Mouse (Mus musculus) cerebral cortex, adult 2 months (tissue): ENCODE data around the gene Dip2a.

Source experiments
- WGBS: fragments of 180-500 bp; shearing (Covaris S2); methylation state at CpG from one replicate; pipeline ENCODE4 v1.1.7; 2018; 5-methylcytosine and 5-hydroxymethylcytosine counted together

The Dip2a gene

DNA sequence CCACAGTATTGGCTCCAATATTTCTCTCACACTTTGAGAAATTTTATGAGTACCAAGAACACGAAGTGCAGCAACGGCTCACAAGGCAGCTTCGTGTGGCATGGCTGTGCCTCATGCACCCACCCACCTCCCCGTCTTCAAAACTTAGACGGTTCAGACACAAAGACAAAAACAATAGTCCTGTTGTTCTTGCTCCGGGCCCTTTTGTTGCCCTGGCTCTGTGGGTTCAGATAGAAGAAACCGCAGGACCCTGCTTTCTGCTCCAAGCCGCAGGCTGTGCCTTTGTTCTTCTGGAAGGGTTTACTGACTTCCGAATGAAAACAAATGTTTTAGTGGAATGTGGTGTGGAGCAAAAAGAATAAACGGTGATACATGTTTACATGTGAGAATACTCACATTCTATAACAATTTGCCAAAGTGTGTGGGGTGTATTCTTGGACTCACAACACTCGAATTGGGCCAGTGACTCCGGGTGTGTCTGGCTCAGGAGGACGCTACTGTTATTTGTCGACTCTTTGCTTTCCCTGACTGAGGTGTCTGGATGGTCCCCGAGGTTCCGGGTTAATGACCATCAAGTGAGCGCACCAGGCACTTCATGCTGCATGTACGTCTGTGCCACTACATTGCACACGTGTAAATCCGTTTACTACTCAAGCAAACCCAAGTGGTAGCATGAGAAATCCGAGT is 97.0 kb downstream of the Dip2a start:
- 44% methylated on average over 21 of the region's 21 CpGs for WGBS

DNA sequence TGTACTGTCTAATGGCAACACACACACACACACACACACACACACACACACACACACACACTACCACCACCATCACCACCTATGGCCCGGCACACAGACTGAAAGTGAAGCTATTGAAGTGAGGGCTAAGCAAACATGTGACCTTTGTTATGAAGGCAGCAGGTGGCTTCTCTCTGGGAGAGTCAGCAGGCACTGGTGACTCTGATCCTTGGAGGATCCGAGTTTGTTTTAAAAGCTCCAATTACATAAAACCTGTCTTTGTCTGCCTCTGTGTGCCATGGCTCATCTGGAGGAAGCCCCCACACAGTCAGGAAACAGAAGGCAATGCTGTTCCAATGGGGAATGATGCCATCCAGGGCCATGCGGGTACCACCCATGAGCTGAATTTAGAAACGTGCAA is 98.5 kb downstream of the Dip2a start:
- 44% methylated on average over 4 of the region's 4 CpGs for WGBS

DNA sequence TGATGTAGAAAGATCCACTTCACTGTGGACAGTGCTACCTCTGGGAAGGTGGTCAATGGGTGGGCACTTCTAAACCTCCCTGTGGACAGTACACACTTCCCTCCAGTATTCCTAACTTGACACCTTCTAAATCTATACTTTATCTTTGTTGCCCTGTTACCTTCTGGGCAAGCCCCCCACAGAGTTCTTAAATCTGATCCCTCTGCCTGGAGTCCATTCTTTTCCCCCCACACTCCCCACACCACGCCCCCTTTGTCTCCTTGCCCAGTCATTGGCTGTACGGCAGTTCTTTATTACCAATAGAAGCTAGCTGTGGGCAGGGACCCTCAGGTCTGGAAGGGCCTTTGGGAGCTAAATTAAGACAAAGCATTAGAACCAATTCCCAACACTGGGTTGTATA is 100.0 kb downstream of the Dip2a start:
- 91% methylated on average over 2 of the region's 2 CpGs for WGBS

DNA sequence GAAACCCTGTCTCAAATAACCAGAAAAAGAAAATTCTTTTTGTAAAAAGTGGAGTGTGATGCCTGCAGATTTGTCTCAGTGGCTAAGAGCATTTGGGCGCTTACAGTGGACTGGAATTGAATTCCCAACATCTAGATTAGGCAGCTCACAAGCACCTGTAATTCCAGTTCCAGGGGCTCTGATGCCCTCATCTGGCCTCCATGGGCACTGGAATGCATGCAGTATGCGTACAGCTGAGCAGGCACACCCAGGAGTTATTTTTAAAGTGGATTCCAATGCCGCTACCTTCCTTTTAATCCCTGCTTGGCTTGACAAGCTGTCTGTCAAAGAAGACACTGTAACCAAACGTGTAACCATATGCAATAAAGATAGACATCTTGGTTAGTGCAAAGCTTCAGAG is 105.7 kb downstream of the Dip2a start:
- WGBS: 79% methylated on average over 4 of the region's 4 CpGs

DNA sequence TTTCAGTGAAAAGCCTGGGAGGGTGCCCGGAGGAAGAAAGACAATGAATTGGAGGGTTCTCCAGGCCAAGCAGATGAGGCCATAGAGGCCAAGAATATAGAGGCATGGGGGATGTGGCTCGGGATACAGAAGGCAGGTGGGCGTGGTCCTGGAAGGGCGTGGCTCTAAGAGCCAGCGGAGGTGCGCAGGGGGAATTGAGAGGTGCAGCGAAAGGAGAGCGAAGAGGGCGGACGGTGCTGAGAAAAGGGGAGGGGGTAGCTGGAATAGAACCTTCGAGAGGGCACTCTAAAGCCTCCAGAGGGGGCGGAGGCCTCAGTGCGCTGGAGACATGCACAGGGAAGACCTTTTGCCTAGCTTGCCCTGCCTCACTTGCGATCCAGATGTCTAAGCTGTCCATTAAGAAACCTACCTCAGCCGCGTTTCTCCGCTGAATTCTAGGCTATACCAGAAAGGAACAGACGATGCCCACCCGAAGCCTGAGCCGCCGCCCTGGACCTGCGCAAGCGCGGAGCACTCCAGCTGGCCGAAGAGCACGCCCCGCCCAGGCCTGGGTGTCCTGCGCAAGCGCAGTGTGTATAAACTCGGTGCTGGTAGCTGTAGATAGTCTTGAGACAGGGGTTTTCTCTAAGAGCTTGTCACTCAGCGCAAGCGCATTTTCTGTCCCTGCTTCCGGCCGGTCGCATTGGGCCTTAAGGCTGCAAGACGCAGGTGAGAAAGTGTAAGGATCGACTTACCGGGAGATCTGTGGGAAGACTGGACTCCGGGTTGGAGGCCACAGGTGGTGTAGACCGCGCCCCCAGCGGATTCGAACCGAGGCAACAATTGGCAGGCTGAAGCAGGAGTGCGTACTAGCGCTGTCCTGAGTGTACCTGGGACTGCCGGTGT is 107.5 kb downstream of the Dip2a start, which contains the start of gene Prmt2:
Gene Prmt2 (minus strand): TSS at position 525 of the 885 bp plus-strand sequence.
- WGBS: under 1% methylated on average over 47 of the region's 47 CpGs

DNA sequence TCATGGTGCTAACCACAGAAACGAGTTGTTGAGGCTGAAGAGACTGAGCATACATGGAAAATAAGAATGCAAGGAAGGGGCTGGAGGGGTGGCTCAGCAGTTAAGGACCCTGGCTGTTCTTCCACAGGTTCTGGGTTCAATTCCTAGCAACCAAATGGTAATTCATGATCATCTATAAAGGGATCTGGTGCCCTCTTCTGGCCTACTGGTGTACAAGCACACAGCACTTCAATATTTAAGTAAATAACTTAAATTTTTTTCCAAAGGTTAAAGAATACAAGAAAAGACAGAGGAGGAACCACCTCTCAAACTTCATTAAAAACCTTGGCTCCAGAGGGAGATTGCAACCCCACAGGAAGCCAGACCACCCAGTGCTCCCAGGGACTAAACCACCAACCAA is 115.5 kb downstream of the Dip2a start:
- WGBS: 82% methylated on average over 1 of the region's 1 CpGs

DNA sequence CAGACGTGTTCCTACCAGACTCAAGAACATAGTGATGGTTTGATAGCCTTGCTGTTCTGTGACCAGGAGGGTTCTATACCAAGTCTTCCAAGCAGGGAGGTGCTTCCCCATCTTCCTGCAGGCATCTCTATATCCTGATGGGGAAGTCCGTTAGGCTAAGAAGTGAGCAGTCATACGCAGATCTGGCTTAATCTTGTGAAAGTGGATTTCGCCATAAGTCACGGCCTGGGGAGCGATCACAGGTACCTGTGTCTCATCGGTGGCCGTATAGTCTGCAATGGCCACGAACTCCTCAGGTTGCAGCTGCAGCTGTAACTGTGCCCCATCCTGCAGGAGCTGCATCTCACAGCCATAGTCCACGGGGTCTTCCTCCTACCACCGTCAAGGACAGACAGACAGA is 119.1 kb downstream of the Dip2a start:
- 94% methylated on average over 11 of the region's 11 CpGs for WGBS

DNA sequence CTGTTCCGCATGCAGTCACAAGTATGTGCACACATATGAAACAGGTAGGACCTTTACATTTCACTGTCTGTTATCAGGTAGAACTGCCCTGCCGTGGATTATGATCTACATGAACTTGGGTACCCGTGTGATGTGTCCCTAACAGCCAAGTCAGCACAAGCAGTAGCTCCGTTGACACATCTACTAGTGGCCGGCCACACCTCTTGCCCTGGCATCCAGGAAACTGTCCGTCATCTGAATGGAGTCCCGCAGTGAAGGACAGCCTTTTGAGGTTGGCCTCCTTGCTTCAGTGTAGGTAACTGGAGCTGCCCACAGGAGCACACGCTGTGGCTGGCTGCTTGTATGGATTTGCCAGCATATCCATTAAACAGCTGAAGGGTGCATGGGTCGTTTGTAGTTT is 126.9 kb downstream of the Dip2a start:
- 89% methylated on average over 9 of the region's 9 CpGs for WGBS

DNA sequence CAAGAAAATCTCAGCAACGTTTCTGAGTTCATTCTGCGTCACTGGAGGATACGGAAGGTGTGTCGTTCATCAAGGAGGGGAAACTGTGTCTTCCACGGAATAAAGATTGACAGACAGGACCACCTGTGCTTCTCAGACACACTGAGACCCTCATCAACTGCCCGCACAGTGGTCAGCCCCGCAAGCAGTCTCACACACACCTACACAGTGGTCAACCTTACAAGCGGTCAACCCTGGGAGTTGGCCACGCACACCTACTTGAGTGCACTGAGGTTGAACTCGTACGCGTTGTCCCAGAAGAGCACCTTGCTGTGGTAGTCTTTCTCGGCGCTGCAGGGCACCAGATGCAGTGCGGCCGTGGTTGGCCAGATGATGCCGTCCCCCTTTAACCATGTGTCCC is 128.0 kb downstream of the Dip2a start:
- WGBS: 97% methylated on average over 17 of the region's 17 CpGs

DNA sequence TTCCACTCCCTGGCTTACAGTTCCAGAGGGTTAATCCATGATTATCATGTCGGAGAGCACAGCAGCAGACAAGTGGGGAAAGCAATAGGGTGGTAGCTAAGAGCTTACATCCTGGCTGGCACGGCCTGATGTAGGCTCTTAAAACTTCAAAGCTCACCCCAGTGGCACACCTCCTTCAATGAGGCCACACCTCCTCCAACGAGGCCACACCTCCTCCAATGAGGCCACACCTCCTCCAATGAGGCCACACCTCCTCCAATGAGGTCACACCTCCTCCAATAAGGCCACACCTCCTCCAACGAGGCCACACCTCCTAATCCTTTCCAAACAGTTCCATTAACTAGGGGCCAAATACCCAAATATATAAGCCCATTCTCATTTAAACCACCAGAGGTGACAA is 130.9 kb downstream of the Dip2a start:
- 90% methylated on average over 4 of the region's 4 CpGs for WGBS

DNA sequence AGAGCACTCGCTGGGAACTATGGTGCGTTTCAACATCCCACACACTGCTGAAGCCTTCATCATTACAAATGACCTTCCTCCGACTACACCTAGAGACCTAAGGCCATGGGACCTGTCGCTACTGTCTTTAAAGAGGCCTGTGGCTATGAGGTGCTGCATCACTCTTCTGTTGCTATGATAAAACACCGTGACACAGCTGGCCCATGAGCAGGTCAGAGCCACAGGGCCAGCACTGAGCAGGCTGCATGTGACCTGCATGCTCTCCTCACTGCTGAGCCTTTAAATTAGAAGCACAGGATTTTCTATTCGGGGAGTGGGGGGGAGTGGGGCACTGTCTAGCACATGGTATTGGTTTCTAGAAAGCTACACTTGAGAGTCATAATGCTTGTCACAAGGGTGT is 133.0 kb downstream of the Dip2a start:
- 91% methylated on average over 6 of the region's 6 CpGs for WGBS

DNA sequence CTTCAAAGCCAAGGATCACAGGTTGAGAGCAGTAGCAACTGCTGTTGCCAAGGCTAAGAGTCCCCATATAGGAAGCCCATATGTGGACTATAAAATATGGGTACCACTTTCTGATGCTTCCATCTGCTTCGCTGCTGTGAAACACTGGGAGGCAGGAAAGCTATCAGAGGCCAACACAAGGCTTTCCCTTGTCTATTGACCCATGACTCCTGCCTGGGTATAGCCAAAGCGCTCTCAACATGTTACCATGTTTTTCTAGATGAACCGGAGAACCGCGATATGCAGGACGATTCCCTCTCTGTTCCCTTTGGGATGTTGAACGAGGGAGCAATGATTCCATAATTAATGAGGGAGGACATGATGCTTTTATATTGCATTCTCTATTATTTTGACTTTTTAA is 134.3 kb downstream of the Dip2a start:
- 96% methylated on average over 7 of the region's 7 CpGs for WGBS
